Mouse (Mus musculus): ENCODE results near the gene Negr1.

- TF ChIP-seq ZC3H11A (IDR thresholded peaks at IDR 0.05; ENCODE audit: borderline replicate concordance, low read depth, low read length) (no peak), MAFK (IDR thresholded peaks at IDR 0.05; ENCODE audit: insufficient read depth, low read depth, low read length) (no peak), HCFC1 (IDR thresholded peaks at IDR 0.05; ENCODE audit: borderline replicate concordance, insufficient read depth, low read length) (no peak)
Observed at GRCm38 (mm10) chr3:156934778-156935290, 373.2 kb downstream of the Negr1 start.

All from ES-E14 (cell line).